Mouse (Mus musculus) kidney, adult 11 months (tissue): ENCODE measurements around the gene Acad12.
"Not testable (repeated sequence)": the region's sequence is repeated elsewhere in the genome, so short reads cannot be mapped to it uniquely, and the experiment has no call there.

ENCODE experiments used
- DNase-seq: peaks from one replicate; pipeline ENCODE4 v3.0.0; 2022

Acad12 gene

GRCm38 (mm10) chr5:121618592-121619513 lies at the start of gene Acad12:
TSS of gene Acad12 (minus strand) at chr5:121618938.
- peak; percentile 83 for DNase-seq

GRCm38 (mm10) chr5:121668411-121668810 lies 49.7 kb upstream of the Acad12 start:
- DNase-seq, result no peak

- peak; percentile 48 for DNase-seq
Observed at GRCm38 (mm10) chr5:121667067-121667466, 48.3 kb upstream of the Acad12 start.

- DNase-seq, result no peak
Observed at GRCm38 (mm10) chr5:121664971-121665370, 46.2 kb upstream of the Acad12 start.

- DNase-seq, result no peak
Observed at GRCm38 (mm10) chr5:121664078-121664477, 45.3 kb upstream of the Acad12 start.

GRCm38 (mm10) chr5:121663456-121663855 lies 44.7 kb upstream of the Acad12 start:
- DNase-seq, result no peak

GRCm38 (mm10) chr5:121661494-121661893 lies 42.8 kb upstream of the Acad12 start:
- peak; percentile 20 for DNase-seq

GRCm38 (mm10) chr5:121660897-121661254 lies 42.1 kb upstream of the Acad12 start:
- no peak for DNase-seq

GRCm38 (mm10) chr5:121660059-121660896 lies 41.5 kb upstream of the Acad12 start, which contains the start of the genes Acad10 and Brap:
TSS of gene Acad10 (minus strand) at chr5:121660514.
TSS of gene Brap (plus strand) at chr5:121660563.
- peak; percentile 93 for DNase-seq

- not testable (repeated sequence) for DNase-seq
Observed at GRCm38 (mm10) chr5:121657656-121658055, 38.9 kb upstream of the Acad12 start.

- peak; percentile 34 for DNase-seq
Observed at GRCm38 (mm10) chr5:121656866-121657265, 38.1 kb upstream of the Acad12 start.

- peak; percentile 30 for DNase-seq
Observed at GRCm38 (mm10) chr5:121654526-121654925, 35.8 kb upstream of the Acad12 start.

- no peak for DNase-seq
Observed at GRCm38 (mm10) chr5:121649134-121649533, 30.4 kb upstream of the Acad12 start.

- no peak for DNase-seq
Observed at GRCm38 (mm10) chr5:121639601-121640000, 20.9 kb upstream of the Acad12 start.

- DNase-seq, result no peak
Observed at GRCm38 (mm10) chr5:121637296-121637695, 18.6 kb upstream of the Acad12 start.

GRCm38 (mm10) chr5:121634668-121635067 lies 15.9 kb upstream of the Acad12 start:
- DNase-seq, result no peak

GRCm38 (mm10) chr5:121632804-121633203 lies 14.1 kb upstream of the Acad12 start:
- no peak for DNase-seq

- not testable (repeated sequence) for DNase-seq
Observed at GRCm38 (mm10) chr5:121631106-121631647, 12.4 kb upstream of the Acad12 start.

GRCm38 (mm10) chr5:121627871-121628270 lies 9.1 kb upstream of the Acad12 start:
- DNase-seq, result peak; percentile 49

GRCm38 (mm10) chr5:121623241-121623640 lies 4.5 kb upstream of the Acad12 start:
- DNase-seq, result no peak

- DNase-seq, result no peak
Observed at GRCm38 (mm10) chr5:121621102-121621501, 2.4 kb upstream of the Acad12 start.

- DNase-seq, result not testable (repeated sequence)
Observed at GRCm38 (mm10) chr5:121614921-121615320, 3.8 kb downstream of the Acad12 start.

- DNase-seq, result no peak
Observed at GRCm38 (mm10) chr5:121612036-121612435, 6.7 kb downstream of the Acad12 start.
